Mouse (Mus musculus) liver, adult (tissue): ENCODE data around the gene Ascc1.

Experiments used
- GATA4 ChIP-seq: IDR thresholded peaks from 2 replicates; pipeline ENCODE4 v1.6.1; 2014; ENCODE audit warnings: mild to moderate bottlenecking, low read length; ENCODE audit not compliant: insufficient replicate concordance

Gene Ascc1

GRCm38 (mm10) chr10:60080982-60081825 lies 78.6 kb downstream of the Ascc1 start:
- no peak for TF ChIP-seq GATA4

GRCm38 (mm10) chr10:60081905-60082304 lies 79.3 kb downstream of the Ascc1 start:
- peak; percentile 86; the same call in 1 of the 2 replicates for TF ChIP-seq GATA4

DNA sequence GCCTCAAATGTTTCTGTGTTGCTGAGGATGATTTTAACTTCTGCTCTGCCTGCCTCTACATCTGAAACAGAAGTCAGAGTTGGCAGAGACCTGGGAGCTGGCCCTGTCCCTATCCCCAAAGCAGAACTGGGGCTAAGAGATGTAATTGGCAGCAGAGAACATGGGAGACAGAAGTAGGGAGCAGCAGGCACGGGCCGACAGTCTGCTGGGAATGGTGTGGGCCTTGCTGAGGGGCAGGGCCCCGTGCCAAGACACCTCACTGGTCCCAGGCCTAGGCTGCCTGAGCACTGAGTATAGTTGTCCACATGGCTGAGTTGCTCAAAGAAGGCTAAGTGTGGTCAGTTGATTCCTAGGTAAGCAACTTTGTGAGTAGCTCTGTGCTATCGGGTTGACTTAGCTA lies 81.5 kb downstream of the Ascc1 start:
- TF ChIP-seq GATA4, result no peak

DNA sequence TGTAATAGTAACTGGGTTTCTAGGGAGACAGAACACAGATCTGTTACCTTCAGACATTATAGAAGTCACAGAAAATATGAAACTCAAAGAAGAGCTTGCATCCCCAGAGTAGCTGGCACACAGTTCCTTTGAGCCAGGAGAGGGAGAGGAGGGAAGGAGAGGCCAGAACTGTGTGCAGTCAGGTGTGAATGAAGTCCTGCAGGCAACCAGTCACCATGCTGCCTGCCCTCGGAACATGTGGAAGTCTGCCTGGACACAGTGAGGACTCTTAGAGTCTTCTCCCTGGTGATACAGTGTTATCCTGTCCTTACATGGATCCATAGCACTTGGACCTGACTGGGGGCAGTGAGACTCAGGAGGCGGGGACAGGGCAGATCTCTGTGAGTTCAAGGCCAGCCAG lies 89.7 kb downstream of the Ascc1 start:
- no peak for TF ChIP-seq GATA4

DNA sequence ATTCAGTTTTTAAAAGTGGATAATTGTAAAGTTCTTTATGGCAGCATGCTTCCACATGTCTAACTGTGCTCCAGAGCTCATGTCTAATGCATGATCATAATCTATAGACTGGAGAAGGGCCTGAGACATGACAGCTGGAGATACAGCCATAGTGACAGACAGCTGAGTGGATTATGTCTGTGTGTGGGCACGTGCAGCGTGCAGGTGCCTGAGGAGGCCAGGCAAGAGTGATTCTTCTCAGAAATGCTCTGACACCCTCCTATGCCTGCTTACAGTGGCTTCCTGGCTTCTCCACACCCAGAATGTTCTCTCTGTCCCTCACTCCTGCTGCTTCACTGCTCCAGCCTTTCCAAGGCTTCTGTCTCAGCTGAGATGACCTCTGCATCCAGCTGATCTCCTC lies 91.1 kb downstream of the Ascc1 start:
- no peak for TF ChIP-seq GATA4

DNA sequence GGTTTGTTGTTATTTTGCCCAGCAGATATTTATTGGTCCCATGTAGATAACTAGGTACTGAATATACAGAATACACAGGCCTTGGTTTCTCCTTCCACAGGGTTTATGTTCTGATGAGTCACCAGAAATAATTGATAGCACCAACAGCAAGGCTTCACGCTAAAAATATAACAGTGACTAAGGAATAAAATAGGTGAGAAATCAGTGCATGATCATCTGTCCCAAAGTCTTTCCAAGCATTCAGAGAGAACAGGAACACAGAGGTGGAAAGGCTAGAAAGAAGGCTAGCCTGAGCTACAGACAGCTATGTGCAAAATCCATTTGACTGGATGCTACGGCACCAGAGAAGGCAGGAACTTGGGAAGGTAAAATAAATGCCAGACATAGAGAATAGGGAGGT lies 93.0 kb downstream of the Ascc1 start:
- TF ChIP-seq GATA4, result no peak

DNA sequence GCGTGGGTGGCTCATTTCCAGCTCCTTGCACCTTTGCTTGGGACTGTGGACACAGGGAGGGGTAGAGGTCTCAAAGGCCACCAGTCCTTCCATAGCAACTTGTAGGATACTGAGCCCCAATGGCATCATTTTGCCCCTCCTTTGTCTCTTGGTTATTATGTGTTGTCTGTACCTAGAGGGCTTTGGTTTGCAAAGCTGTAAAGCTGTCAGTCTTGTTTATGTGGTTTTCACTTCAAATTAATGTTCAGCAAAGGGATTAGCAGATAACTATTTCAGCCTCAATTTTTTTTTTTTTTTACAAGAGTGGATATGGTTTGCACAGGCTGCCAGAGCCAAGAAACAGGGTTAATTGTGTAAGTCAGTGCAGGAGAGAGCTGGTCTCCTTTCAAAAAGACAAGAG lies 93.7 kb downstream of the Ascc1 start:
- TF ChIP-seq GATA4, result no peak

GRCm38 (mm10) chr10:60097146-60097545 lies 94.5 kb downstream of the Ascc1 start:
- no peak for TF ChIP-seq GATA4

DNA sequence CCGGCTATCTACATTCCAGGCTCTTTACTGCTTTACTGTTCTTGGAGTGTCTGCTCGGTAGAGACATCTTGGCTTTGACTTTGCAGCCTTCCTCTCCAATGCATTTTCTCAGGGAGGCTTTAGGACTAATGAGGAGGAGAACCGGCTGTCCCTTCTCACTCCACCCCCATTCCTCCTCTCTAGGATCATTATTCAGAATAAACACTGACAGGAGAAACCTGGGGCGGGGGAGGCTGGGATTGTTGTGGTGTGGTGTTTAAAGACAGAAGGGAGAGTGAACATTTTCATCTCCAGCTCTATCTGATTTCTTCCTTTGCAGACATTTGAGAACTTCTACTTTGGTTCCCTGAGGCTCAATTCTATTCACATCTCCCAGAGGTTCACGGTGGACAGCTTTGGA lies 95.2 kb downstream of the Ascc1 start:
- TF ChIP-seq GATA4, result no peak

GRCm38 (mm10) chr10:60105391-60106145 lies 103.0 kb downstream of the Ascc1 start:
- no peak for TF ChIP-seq GATA4

DNA sequence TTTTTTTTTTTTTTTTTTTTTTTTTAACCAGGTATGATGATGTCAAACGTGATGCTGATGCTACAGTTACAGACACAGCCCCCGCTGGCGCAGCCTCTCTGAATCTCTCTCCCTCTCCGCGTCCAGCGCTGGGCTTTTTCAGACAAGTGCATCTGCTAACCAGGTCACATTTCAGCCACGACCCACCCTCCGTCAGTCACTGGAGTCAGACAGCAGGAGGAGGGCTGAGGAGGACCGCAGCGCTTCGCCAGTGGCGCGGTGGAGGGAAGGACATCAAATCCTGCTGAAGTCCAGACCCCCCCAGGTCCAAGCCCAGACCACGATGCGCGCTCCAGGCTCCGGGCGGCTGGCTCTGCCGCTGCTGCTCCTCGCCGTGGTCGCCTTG lies 103.5 kb downstream of the Ascc1 start, which contains the start of gene Spock2:
Spock2 (plus strand) TSS at position 74 of the 385 bp plus-strand sequence.
- no peak for TF ChIP-seq GATA4

GRCm38 (mm10) chr10:60106531-60107186 lies 104.1 kb downstream of the Ascc1 start:
- TF ChIP-seq GATA4, result no peak

DNA sequence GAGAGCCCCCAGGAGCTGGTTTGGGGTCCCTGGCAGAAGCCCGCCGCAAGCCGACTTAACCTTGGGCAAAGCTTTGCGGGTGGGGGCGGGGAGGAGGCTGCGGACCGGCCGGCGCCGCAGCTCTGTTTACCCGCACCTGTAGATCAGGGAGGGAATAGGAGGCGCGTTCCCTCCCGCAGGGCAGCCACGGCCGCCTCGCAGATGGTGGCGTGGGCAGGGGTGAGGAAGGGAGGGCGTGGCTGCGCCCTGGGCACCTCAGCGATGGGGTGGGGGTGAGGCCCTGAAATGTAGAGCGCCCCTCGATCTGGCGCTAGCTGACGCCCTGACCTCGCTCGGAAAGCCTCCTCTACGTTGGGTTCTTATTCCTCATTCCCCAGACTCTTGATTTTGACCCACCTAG lies 104.8 kb downstream of the Ascc1 start:
- TF ChIP-seq GATA4, result no peak

GRCm38 (mm10) chr10:60108321-60109111 lies 105.9 kb downstream of the Ascc1 start:
- no peak for TF ChIP-seq GATA4

DNA sequence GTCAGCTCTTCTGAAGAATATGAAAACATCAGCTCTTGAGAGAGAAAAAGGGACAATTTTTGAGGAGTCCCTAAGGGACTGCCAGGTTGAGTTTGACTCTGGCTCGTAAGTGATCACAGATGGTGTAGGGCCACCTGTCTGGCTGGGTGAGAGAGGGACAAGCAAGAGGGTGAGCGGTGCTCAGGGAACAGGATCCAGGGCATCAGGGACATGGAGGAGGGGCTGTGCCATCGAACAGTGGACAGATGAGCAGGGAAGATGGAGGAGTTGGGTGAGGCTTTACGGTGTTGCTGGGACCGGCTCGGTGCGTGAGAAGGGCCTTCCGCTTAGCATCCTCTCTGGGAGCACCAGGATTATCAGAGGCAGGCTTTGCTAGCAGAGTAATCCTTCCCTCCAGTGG lies 106.7 kb downstream of the Ascc1 start:
- no peak for TF ChIP-seq GATA4
